Mouse (Mus musculus): Measurements from ENCODE around the gene Rad54l.

DNA sequence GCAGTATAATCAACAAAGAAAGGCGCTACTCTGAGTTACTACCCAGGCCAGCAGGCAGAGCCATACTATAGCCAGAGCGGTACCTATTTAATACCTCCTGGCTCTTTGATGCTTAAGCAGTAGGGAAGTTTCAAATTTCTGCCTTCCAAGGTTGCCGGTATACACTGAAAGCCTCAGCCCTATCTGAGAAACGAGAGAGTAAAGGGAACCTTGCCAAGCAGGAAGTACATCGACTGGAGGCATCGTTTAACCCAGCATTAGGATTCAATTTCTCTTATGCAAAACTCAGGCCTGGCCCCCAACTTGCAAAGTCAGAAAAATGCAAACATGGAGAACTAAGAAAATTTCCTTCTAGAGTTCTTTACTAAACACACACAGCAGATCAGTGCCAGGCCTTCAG, 53.4 kb downstream of the Rad54l start:
- TF ChIP-seq POLR2A (IDR thresholded peaks at IDR 0.05; ENCODE audit: borderline replicate concordance, control insufficient read depth, low read depth, low read length), result no peak
- TF ChIP-seq CTCF (IDR thresholded peaks at IDR 0.05; ENCODE audit: control insufficient read depth, insufficient read depth, low read length), result no peak
